Mouse (Mus musculus) layer of hippocampus, adult 9-10 months (tissue): ENCODE measurements around the gene Pgc.

ENCODE experiments used
- DNase-seq: peaks from one replicate; pipeline ENCODE4 v3.0.0; 2022; ENCODE audit warnings: low spot score

Pgc gene

DNA sequence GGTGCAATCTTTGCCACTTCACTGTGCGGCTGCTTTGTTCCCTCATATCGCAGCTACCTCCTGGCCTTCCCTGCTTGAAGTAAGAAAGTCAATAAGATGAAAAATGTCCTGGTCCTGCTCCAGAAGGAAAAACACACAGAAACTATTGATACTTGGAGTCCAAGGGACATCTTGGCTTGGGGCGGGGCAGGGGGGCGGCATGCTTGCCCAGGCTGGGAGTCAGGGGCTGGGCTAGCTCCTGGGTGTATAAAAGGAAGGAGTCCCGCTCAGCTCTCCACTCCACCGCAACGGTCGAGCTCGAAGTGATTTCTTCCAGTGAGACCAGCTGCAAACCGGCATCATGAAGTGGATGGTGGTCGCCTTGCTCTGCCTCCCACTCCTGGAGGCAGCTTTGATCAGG, at the start of gene Pgc:
Gene Pgc, plus strand, starts transcription at position 277 of the 400 bp plus-strand sequence.
- no peak for DNase-seq

DNA sequence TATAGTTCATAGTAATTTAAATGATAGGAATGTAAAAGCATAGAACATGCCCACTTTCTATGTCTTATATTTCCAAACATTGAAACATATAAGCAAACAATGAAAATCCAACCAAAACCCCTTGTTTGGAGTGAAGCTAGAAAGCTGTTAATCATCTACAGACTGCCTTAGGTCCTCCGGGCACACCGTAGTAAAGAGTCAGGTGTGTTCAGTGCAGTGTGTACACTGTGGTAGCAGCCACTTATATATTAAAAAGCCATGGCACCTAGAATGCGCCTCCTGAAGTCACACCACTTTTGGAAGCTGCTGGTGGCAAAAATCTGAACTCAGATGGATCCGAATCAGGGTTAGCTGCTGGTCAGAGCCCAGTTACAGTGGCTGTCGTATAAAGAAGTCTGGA, 48.4 kb upstream of the Pgc start:
- no peak for DNase-seq

DNA sequence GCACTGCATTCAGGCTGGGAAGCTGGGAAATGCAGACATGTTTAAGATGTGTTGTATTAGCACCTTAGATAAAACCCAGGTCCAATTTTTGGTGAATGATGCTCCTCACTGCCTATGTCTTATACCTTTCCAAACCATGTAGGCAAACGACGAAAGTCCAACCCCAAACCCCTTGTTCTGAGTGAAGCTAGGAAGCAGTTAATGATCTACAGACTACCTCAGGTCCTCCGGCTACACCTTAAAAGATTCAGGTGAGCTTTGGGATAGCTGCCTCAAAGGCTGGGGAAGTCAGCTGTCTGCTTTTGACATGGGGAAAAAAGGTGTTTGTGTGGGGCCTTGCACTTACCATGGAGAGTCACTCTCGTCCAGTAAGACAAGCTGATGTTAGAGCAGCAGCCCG, 47.9 kb upstream of the Pgc start:
- no peak for DNase-seq

DNA sequence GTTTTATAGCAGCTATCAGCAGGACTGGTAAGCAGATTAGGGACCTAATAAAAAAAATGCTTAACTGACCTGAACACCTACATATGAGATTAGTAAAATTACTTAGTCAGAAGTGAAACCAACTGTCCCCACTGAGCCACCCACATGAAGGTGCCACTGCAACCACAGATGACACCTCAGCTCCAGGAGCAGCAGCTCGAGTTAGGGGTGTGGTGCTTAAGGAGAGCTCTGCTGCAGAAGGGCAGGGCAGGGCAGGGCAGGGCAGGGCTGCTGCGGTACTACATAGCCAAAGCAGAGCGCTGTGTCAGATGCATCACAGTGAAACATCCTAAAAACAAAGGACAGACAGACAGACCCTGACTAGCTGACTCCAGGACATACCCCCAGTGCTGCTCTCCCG, 43.8 kb upstream of the Pgc start:
- DNase-seq, result no peak

DNA sequence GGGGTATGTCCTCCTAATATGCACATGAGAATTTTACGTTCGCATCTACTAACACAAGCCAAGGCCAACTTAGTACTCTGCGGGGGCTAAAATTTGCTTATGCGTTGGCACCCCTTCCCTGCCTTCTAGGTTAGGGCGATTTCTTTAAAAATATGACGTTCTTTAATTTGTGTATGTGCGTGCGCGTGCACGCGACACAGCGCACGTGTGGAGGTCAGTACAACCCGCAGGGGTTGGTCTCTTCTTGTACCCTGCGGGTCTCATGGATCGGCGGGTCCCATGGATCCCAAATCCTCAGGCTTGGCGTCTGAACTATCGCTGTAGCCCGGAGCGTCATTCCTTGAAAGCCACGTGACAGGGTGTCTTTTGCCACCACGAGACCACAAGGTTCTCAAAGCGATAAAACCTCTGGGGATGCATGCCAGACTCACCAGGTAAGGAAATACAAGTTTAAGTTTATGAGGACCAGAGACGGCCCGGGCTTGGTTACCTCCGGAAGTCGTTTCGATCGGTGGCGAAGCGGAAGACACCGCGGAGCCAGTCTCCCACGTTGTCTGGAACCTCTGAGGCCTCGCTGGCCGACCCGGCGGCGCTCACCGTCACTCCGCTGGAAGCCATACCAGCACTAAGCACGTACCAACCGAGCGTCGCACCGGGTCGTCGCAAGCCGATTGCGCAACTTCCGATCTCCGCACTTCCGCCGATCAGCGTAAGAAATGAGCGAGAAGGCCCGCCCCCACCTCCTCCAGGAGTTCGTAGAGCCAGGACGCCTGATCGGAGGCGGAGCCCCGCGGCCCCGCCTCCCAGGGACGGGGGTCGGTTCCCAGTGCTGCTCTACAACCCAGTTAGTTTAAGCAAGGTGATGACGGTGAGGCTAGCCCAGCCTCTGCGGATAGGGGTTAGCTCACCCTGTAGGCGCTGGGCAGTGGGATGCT, 39.0 kb upstream of the Pgc start:
- peak; percentile 80 for DNase-seq

DNA sequence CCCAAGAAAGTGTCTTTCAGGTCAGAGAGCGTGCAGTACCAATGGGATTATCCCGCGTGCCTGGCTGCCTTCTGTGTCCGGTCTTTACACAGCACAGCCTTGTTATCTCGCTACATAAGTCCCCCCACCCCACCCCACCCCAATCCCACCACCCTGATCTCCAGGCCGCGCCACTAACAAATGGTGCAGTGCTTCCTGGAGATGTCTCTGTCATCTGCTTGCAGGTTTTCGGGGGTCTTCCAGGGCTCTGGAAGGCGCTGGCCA, 38.4 kb upstream of the Pgc start, which contains the start of gene Tomm6:
Gene Tomm6, minus strand, starts transcription at position 43 of the 264 bp plus-strand sequence.
- DNase-seq, result no peak

DNA sequence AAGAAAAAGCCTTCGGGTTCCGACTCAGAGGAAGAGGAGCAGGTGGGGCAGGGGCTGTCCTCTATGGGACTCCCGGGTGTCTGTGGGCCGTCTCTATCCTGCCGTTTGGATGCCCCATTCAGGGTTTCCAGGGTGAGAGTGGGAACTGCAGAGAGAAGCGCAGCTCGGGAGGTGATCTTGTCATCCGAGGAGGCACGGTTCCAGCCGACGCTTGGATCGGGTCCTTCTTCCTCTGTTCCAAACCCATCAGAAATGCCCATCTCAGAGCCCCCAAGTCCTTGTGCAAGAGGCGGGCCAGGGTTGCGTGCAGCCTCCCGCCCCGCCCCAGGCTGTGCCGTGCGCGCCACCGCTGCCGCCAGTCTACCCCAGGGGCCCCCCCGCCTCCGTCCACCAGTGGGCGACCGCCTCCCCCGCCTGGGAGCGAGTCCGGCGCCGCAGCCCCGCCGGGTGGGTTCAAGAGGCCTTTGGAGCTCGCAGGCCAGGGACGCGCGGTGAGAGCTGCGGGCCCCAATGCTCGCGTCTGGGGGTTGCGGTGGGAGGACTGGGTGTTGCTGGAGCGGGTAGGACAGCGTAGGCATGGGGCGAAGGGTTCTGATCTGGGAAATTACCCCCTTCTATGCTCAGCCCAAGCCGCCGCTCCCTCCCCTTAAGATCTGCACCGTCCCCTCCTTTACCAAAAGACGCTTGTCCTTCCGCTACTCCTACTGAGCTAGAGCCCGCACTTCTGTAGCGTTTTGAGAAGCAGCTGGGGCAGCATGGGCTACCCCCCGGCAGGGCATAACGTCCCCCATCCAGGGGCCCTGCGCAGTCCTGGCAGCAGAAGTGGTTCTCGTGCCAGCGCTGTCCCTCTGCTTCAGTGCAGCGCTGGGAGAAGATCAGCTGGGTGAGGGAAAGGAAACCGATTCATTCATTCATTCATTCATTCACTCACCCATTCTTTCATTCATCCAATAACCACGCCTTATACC, 37.8 kb upstream of the Pgc start, which contains the start of gene Frs3:
Gene Frs3, plus strand, starts transcription at position 423 of the 968 bp plus-strand sequence.
- no peak for DNase-seq

DNA sequence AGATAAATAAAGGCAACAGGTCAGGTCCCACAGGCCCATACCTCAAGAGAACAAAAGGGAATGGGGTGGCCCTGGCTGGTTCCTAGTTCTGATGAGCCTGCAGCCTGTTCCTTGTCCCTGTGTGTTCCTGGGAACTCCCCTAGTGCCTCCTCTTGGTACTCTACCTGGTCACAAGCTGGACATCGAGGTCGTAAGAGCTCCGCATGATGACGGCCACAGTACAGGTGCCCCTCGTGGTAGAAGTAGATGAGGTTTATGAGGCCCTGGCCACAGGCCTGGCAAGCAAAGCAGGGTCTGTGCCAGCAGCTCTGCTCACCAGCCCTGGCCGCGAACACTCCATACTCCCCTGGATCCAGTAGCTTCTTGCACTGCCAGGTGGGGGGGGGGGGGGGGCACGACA, 36.7 kb upstream of the Pgc start:
- no peak for DNase-seq

DNA sequence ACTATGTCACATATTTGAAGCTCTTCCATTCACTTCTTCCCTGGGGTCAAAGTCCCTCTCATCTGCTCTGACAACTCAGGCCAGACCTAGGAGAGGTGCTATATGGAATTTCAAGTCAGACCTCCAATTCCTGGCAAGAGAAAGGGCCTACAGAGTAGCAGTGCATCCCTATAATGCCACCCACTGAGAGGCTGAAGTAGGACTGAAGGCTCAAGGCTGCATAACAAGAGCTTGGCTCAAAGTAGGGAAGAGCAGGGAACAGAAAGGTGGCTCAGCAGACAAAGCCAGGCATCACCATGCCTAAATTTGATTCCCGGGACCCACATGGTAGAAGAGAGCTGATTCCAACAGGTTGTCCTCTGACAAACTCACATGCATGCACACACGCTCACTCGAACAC, 35.0 kb upstream of the Pgc start:
- DNase-seq, result no peak

DNA sequence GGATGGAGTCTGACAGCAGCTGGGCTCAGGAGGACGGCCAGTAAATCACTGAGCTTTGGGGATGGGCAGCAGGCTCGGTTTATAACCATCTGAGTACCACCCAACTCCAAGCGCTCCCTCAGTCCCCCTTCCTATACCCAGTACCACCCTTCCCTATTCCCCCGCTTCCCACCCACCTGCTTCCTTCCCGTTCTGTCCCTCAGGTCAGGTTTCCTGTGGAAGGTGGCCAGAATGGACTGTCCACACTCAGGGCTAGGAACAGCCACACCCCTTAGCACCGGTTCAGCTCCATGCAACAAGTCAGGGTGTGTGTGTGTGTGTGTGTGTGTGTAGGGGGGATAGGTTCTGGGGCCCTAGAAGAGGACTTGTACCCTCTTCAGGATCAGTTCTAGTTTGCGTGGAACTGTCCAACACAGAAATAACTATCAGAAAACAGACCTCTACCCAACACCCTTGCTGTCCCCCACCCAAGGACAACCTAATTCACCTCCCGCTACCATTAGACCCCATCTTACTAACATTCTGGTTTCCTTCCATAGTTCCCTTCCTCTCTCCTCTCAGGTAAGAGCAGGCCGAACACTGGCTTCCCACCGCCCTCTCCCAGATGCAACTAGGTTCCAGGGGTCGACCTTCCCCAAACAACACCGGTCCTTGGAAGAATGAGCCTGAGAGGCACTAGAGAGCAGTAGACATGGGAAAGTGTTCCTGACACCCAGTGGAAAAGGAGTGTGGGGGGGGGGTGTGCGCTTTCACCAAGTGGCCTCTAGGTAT, 32.8 kb upstream of the Pgc start:
- DNase-seq, result no peak

DNA sequence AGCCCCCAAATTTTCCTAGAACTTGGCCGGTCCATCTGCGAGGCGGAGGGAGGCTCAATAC, 32.4 kb upstream of the Pgc start, which contains the start of gene Gm21981:
Gene Gm21981, minus strand, starts transcription at position 14 of the 61 bp plus-strand sequence.
- no peak for DNase-seq

DNA sequence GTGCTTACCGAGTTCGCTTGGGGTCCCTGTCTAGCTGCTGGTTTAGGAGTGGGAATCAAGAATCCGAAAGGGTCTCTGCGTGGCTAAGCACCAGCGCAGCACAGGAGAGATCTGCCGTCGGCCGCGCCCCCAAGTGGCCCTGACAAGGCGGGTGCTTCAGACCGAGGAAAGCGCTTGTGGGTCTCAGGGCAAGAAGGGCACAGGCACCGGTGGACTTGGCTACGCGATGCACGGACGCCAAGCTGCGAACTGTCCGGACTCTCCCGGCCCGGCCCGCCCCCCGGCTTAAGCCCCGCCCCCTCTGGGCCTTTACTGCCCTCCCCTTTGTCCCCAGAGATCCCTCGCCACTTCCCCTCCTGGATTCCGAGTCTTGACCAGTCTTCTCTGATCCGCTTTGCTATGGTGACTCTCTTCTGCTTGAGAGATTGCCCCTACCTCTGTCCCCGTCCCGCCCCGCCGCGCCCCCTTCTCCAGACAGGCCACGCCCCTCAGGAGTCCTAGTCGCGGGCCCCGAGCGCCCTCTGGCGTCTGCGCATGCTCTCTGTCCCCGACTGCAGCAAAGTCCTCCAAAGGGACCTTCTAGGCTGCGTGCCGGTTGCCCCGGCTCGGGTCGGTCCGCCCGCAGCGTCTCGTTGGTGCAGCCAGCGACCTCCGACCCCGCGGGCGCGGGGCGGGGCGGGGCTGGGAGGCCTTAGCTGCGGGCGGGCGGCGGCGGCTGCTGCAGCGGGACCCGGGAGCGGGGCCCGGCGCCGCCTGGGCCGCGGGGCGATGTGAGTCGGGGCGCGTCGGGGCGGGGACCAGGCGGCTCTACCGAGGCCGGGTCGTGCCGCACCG, 31.9 kb upstream of the Pgc start, which contains the start of gene Prickle4:
Gene Prickle4, minus strand, starts transcription at position 234 of the 834 bp plus-strand sequence.
- peak; percentile 92 for DNase-seq

DNA sequence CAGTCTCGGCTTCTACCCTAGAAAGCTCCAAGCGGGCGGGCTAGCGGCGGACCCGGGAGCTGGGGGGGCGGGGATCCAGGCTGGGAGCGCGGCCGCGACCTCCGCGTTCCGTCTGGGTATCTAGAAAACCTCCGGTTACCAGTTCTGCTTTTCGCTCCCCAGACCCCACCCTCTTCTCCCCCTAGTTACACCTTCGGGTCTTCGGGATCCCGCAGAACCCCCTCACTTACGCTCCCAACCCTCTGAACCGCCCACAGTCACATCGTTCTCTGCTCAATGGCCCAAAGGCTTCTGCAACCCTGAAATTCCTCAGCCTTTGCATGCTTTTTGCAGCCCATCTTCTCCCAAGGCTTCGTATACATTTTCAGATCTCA, 31.3 kb upstream of the Pgc start:
- DNase-seq, result no peak

DNA sequence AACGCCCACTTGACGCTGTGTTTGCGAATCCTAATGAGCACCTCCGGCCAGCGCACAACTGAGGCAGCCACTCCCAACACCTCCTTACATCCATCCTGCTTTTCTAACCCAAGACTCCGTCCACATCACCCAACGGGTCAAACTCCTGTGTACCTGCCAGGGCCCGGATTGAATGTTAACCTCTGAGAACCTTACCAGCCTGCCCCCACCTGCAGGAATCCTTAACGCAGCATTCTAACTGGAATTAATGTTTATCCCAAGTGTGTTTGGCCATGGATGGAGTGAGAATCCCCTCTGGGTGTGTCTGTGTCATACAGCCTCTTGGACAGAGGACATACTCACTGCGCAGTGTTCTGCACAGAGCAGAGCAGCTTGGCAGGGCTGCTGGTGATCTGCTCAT, 28.5 kb upstream of the Pgc start:
- DNase-seq, result no peak

DNA sequence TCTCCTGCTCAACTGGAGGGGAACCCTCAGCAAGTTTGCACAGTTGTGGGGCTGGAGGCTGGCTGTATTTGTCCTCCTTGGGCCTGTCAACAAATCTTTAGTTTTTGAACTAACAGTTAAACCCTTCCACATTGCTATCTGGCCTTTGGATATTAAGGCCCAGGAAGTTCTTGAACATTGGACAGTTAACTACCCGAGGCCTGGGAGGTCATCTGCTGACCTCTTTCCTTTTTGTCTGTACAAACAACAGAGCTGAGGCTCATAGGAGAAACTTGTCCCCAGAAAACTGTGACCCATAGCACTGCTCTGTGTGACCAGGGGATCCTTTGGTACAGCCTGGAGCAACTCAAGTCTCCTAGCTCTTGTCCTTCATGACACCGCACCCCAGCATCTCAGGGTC, 27.6 kb upstream of the Pgc start:
- DNase-seq, result no peak

DNA sequence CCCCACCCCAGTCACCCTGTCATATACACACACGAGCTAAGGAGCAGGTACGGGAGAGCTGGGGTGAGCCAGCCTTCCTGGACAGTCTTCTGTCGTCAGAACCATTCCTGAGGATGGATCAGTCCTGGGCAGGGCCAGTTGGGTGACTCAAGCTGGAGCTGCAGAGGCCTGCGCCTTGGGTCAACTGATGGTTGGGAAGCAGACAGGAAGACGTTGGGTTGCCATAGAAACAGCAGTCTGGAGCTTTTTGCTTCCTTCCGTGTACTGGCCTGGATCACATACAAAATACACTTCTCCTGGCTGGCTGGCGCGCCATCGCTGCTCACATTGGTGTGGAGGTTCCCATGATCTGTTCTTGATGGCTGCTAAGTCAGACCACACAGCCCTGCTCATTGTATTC, 24.8 kb upstream of the Pgc start:
- DNase-seq, result no peak

DNA sequence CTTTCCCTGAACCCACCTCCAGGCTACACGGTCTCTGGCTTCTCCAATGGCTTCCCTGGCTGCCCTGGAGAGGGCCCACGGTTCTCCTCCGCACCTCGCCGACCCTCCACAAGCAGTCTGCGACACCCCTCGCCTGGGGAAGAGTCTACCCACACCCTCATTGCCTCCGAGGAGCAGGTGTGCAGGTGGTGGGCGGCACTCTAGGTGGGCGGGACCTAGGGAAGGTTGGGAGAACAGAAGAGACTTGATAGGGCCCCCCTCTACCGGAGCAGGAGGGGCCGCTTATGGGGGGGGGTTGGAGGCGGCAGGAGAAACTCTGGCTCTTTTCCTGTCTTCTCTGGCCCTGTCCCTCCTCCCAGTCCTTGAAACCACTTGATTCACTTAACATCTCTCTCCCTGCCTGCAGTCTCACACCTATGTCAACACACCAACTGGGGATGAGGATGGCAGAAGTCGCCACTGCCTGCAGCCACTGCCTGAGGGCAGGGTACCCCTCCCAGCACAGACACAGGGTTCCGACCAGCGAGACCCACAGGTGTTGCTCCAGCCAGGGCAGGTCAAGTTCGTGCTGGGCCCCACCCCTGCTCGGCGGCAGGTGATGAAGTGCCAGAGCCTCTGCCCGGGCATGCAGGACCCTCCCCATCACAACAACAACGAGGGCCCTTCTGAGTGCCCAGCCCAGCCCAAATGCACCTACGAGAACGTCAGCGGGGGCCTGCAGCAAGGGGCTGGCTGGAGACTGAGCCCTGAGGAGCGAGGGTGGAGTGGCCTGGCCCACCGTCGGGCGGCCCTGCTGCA, 23.9 kb upstream of the Pgc start:
- no peak for DNase-seq

DNA sequence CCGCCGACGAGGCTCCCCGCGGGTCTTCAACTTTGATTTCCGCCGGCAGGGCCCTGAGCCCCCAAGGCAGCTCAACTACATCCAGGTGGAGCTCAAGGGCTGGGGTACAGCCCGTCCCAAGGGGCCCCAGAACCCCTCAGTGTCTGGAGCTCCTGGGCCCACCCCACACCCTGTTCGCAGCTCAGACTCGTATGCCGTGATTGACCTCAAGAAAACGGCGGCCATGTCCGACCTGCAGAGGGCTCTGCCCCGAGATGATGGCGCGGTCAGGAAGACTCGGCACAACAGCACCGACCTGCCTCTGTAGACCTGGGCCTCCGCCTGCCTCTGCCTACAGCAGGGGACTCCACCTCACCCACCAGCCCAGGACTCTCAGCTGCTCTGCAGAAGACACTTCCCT, 23.1 kb upstream of the Pgc start:
- no peak for DNase-seq

DNA sequence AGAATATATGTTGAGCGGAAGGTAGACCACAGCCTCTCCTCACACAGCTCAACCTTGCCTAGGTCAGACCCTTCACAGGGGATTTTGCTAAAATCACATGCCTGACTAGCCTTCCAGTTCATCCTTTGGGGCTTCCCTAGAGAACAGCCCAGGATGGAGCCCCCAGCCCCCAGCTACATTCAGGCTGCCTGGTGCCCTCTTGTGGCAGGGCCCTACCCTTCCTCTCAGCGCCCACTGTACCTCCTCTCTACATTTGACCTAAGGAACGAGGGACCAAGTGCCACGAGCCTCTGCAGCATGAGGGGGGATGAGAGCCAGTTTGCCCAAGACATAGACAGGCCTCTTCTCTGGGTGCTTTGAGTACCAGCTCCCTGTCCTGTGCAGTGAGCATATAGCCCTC, 21.9 kb upstream of the Pgc start:
- no peak for DNase-seq

DNA sequence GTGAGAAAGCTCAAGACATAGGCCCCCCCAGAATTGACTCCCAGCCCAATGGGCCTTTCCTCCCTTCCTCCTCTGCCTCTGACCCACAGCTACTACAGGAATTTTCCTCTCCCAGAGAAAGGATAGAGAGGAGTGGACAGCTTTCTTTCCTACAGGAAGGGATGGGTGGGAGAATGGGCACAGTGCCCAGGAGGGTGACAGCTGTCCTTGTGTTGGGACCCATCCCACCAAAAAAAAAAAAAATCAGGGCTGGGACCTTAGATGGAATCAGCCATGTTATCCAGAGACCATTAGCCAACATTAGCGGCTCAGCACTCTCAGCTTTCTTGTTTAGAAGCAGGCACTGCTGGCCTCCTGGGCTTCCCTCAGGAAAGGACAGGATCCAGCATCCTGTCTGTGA, 20.4 kb upstream of the Pgc start:
- no peak for DNase-seq

DNA sequence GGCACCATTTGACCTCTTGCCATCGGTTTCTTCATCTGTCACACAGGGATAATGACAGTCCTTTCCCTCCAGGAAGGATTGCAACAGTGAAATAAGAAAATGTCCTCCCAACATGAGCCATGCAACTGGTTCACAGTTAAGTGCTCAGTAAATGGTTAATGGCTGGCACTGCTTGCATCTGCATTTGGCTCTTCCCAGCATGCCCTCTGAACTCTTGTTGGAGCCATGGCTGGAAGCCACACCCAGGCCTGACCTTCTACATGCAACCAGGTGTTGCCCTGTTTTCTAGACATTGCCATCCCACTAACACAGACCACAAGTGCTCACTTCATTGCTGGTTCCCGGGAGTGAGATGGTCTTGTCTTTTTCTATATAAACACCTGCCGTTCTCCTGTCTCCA, 18.7 kb upstream of the Pgc start:
- DNase-seq, result no peak
